Mouse (Mus musculus) olfactory bulb, adult 2 months (tissue): Measurements from ENCODE around the gene Fbxl18.

Source experiments
- CTCF ChIP-seq: fragments of 200-500 bp; IDR thresholded peaks from 2 replicates; pipeline ENCODE4 v1.5.1; 2012; ENCODE audit warnings: low read depth, mild to moderate bottlenecking, low read length, moderate library complexity; ENCODE audit not compliant: insufficient read depth
- POLR2A ChIP-seq: fragments of 200-500 bp; IDR thresholded peaks from 2 replicates; pipeline ENCODE4 v1.6.1; 2012; ENCODE audit warnings: mild to moderate bottlenecking, low read depth, low read length, moderate library complexity; ENCODE audit not compliant: insufficient read depth

GRCm38 (mm10) chr5:142851681-142852049 lies 43.6 kb downstream of the Fbxl18 start:
- TF ChIP-seq CTCF = no peak
- no peak for TF ChIP-seq POLR2A
